Comparison of ENCODE assay signal across 24 mouse cellular contexts in genomic region chr17:80183615-80184014, GRCm38 (mm10). TPM values are rescaled to one million over a fixed set of nuclear protein-coding genes. Genes with fewer than 3 reads are reported as not detected.
DNase-seq lines count a peak whose midpoint lies in the region; ATAC-seq and TF ChIP-seq lines count a peak whose summit lies in the region.
"Had no signal": no experiment of that assay in that cellular context is flagged by ENCODE, and none has a peak within 500 bp of the region (broad histone marks: within the 10 kb centered on the region; RNA-seq: fewer than 3 reads in every experiment).

No protein-coding gene starts in this region.

- no peaks in the 10 kb centered on the region for H3K27me3 ChIP-seq in midbrain, embryonic 11.5 days (ENCODE audit: control insufficient read depth, insufficient read depth, low read length)
- H3K27me3 ChIP-seq in midbrain, embryonic 14.5 days (ENCODE audit: control insufficient read depth, insufficient read depth, low read length) = no peaks in the 10 kb centered on the region
- no peaks in the 10 kb centered on the region for H3K27me3 ChIP-seq in CH12.LX (replicated peaks)
- H3K27me3 ChIP-seq: embryonic facial prominence, embryonic 13.5 days; forebrain, embryonic 12.5 days; forebrain, embryonic 15.5 days; hindbrain, embryonic 13.5 days; intestine, embryonic 15.5 days had no signal

- H3K9me3 ChIP-seq in midbrain, embryonic 11.5 days (ENCODE audit: control insufficient read depth, low read length) = no peaks in the 10 kb centered on the region
- H3K9me3 ChIP-seq in midbrain, embryonic 14.5 days (ENCODE audit: control insufficient read depth, low read length) = no peaks in the 10 kb centered on the region
- peaks cover 7% of the 10 kb centered on the region for H3K9me3 ChIP-seq in CH12.LX (replicated peaks; ENCODE audit: low read length)
- H3K9me3 ChIP-seq: forebrain, embryonic 12.5 days; forebrain, embryonic 15.5 days; hindbrain, embryonic 10.5 days; hindbrain, embryonic 13.5 days; intestine, embryonic 15.5 days had no signal

- no peak overlapping the region for H3K27ac ChIP-seq in midbrain, embryonic 11.5 days (ENCODE audit: low read depth, low read length)
- no peak overlapping the region for H3K27ac ChIP-seq in midbrain, embryonic 14.5 days (replicated peaks; ENCODE audit: low read depth, low read length)
- no peak overlapping the region for H3K27ac ChIP-seq in CH12.LX (ENCODE audit: insufficient read depth, low read depth)
- H3K27ac ChIP-seq: embryonic facial prominence, embryonic 13.5 days; forebrain, embryonic 12.5 days; forebrain, embryonic 15.5 days; hindbrain, embryonic 10.5 days; hindbrain, embryonic 13.5 days; intestine, embryonic 15.5 days had no signal

- no peak overlapping the region for H3K9ac ChIP-seq in midbrain, embryonic 11.5 days (ENCODE audit: low read length)
- no peak overlapping the region for H3K9ac ChIP-seq in midbrain, embryonic 14.5 days (replicated peaks; ENCODE audit: low read length)
- H3K9ac ChIP-seq in CH12.LX (ENCODE audit: insufficient read depth, low read depth) = no peak overlapping the region
- H3K9ac ChIP-seq: embryonic facial prominence, embryonic 13.5 days; forebrain, embryonic 12.5 days; forebrain, embryonic 15.5 days; hindbrain, embryonic 13.5 days; intestine, embryonic 15.5 days had no signal

- H3K4me1 ChIP-seq in midbrain, embryonic 11.5 days (ENCODE audit: control insufficient read depth, insufficient read depth, low read length) = no peaks in the 10 kb centered on the region
- no peaks in the 10 kb centered on the region for H3K4me1 ChIP-seq in midbrain, embryonic 14.5 days (ENCODE audit: control insufficient read depth, insufficient read depth, low read length)
- peaks cover 10 to 23% of the 10 kb centered on the region in 2 experiments for H3K4me1 ChIP-seq in CH12.LX (ENCODE audit: control insufficient read depth in 1 of 2, insufficient read depth in 2 of 2)
- H3K4me1 ChIP-seq: embryonic facial prominence, embryonic 13.5 days; forebrain, embryonic 12.5 days; forebrain, embryonic 15.5 days; hindbrain, embryonic 13.5 days; intestine, embryonic 15.5 days had no signal

- DNase-seq in midbrain, embryonic 11.5 days (ENCODE audit: low spot score, missing footprints) = peak; percentile 79
- DNase-seq in midbrain, embryonic 14.5 days = no peak
- no peak for DNase-seq in CH12.LX (ENCODE audit: extremely low read depth)
- no peak for DNase-seq in kidney, adult 9 months
- DNase-seq: adrenal gland, adult 8-10 months; adrenal gland, postnatal 25 days; cerebellum, adult 11-12 months; cerebellum, adult 8-10 months; cerebellum, postnatal 10 days; gastrocnemius, postnatal 25 days had no signal

- no peaks in the 10 kb centered on the region for H3K79me2 ChIP-seq in CH12.LX (replicated peaks; ENCODE audit: control insufficient read depth, extremely low read depth, insufficient read depth, poor library complexity, severe bottlenecking)

- in situ Hi-C loops in CH12.LX (cut with MboI; ENCODE audit: low pct_ligation_motif_present, low pct_unique_long_range_greater_than_20kb, low sequenced_read_pairs) = loop anchor here (10.0 to 25.0 kb wide), 3 partner anchors 139 to 471 kb away; partner anchors contain the start of genes Atl2 and Cyp1b1

- H3K4me3 ChIP-seq in midbrain, embryonic 11.5 days (ENCODE audit: low read depth, low read length) = no peak overlapping the region
- no peak overlapping the region for H3K4me3 ChIP-seq in midbrain, embryonic 14.5 days (replicated peaks; ENCODE audit: low read depth, low read length)
- H3K4me3 ChIP-seq in CH12.LX (replicated peaks in 1 of 3; ENCODE audit: low read depth in 2 of 3, low read length in 2 of 3, poor library complexity in 1 of 3) = no peak overlapping the region
- H3K4me3 ChIP-seq: embryonic facial prominence, embryonic 13.5 days; erythroblast, embryonic 14.5 days; forebrain, embryonic 12.5 days; forebrain, embryonic 15.5 days; hindbrain, embryonic 10.5 days; hindbrain, embryonic 13.5 days; intestine, embryonic 15.5 days had no signal

- no peak overlapping the region for H3K4me2 ChIP-seq in midbrain, embryonic 11.5 days
- H3K4me2 ChIP-seq in midbrain, embryonic 14.5 days (ENCODE audit: low read length) = no peak overlapping the region
- H3K4me2 ChIP-seq in CH12.LX (ENCODE audit: insufficient read depth, low read depth, poor library complexity, severe bottlenecking) = no peak overlapping the region
- H3K4me2 ChIP-seq: embryonic facial prominence, embryonic 13.5 days; forebrain, embryonic 12.5 days; forebrain, embryonic 15.5 days; heart, embryonic 11.5 days; hindbrain, embryonic 13.5 days; intestine, embryonic 15.5 days had no signal

- H3K36me3 ChIP-seq in midbrain, embryonic 11.5 days (ENCODE audit: control insufficient read depth, insufficient read depth, low read length) = no peaks in the 10 kb centered on the region
- H3K36me3 ChIP-seq in midbrain, embryonic 14.5 days (ENCODE audit: control insufficient read depth, insufficient read depth, low read length) = no peaks in the 10 kb centered on the region
- no peaks in the 10 kb centered on the region for H3K36me3 ChIP-seq in CH12.LX (replicated peaks in 1 of 2; ENCODE audit: control insufficient read depth in 1 of 2, insufficient read depth in 1 of 2, low read length in 1 of 2)
- H3K36me3 ChIP-seq: embryonic facial prominence, embryonic 13.5 days; forebrain, embryonic 12.5 days; forebrain, embryonic 15.5 days; hindbrain, embryonic 10.5 days; hindbrain, embryonic 13.5 days; intestine, embryonic 15.5 days had no signal

- no peak for TF ChIP-seq RAD21 in CH12.LX (IDR thresholded peaks at IDR 0.05; ENCODE audit: low read depth, low read length)

- no peak for TF ChIP-seq POLR2A in CH12.LX (IDR thresholded peaks at IDR 0.05; ENCODE audit: low read depth, low read length)

- dilution Hi-C loops in CH12.LX (cut with MboI; ENCODE audit: extremely low pct_ligation_motif_present, extremely low pct_unique_long_range_greater_than_20kb, low sequenced_read_pairs) = no loop called here

- TF ChIP-seq CTCF in CH12.LX (conservative IDR thresholded peaks at IDR 0.05 in 1 of 2, IDR thresholded peaks at IDR 0.05 in 1 of 2; ENCODE audit: low read depth in 2 of 2, low read length in 2 of 2) = no peak

- peak; percentile 21; the same call in 1 of the 2 replicates for TF ChIP-seq EP300 in CH12.LX (IDR thresholded peaks at IDR 0.05; ENCODE audit: low read length)

- 84% methylated on average over 10 of the region's 10 CpGs for WGBS in midbrain, embryonic 11.5 days
- 84% methylated on average over 10 of the region's 10 CpGs for WGBS in midbrain, embryonic 14.5 days

- no peak for ATAC-seq in midbrain, embryonic 11.5 days (ENCODE audit: low FRiP score)
- no peak for ATAC-seq in midbrain, embryonic 14.5 days (ENCODE audit: low FRiP score, low TSS enrichment)
- peak; percentile 33 for ATAC-seq in megakaryocyte, adult 5-6 weeks (ENCODE audit: poor library complexity, severe bottlenecking)
- ATAC-seq in megakaryocyte progenitor cell, adult 5-6 weeks (replicated peaks; ENCODE audit: poor library complexity) = no peak; the same call in 1 of the 2 replicates
- ATAC-seq: activated CD4-positive, CD25-positive, alpha-beta regulatory T cell, adult 4 months; CD4-positive, CD25-positive, alpha-beta regulatory T cell, adult 4 months; forebrain, embryonic 15.5 days; hindbrain, embryonic 16.5 days; intestine, embryonic 15.5 days had no signal

TF ChIP-seq in CH12.LX, 34 proteins besides CTCF, POLR2A, EP300 and RAD21 (continues in another document):
- TF ChIP-seq SIN3A (IDR thresholded peaks at IDR 0.05; ENCODE audit: low read length) = no peak
- TF ChIP-seq CHD2 (IDR thresholded peaks at IDR 0.05; ENCODE audit: low read length) = no peak

RNA-seq across cellular contexts. Expression of gene Srsf7, which starts 23.5 kb away (rescaled TPM):
- 835 and 887 TPM in 2 replicates for polyA plus RNA-seq in midbrain, embryonic 11.5 days (2014; fragmentation: Nextera tagmentation; extraction: Ambion mirVana)
- 459 and 531 TPM in 2 replicates for polyA plus RNA-seq in midbrain, embryonic 14.5 days (2014; fragmentation: Nextera tagmentation; extraction: Ambion mirVana)
- total RNA-seq in CH12.LX (2012; rRNA removed) (268 and 366 TPM in 2 replicates), CH12.LX (2014; rRNA removed) (442 and 482 TPM in 2 replicates)
- 383 and 398 TPM in 2 replicates for polyA plus RNA-seq in CH12.LX (2012; ENCODE audit: insufficient read length, low read depth)
- 288 and 324 TPM in 2 replicates for total RNA-seq in megakaryocyte, adult 5-6 weeks (2015)
- total RNA-seq in megakaryocyte, adult 5-6 weeks (2017) = 271 and 290 TPM in 2 replicates
- 538 and 545 TPM in 2 replicates for total RNA-seq in megakaryocyte progenitor cell, adult 5-6 weeks (2015)
- 490 and 575 TPM in 2 replicates for total RNA-seq in megakaryocyte progenitor cell, adult 5-6 weeks (2017)

RNA-seq across cellular contexts. Expression of gene Ttc39d, which starts 23.6 kb away (rescaled TPM):
- polyA plus RNA-seq in midbrain, embryonic 11.5 days (2014; fragmentation: Nextera tagmentation; extraction: Ambion mirVana) = 0.08 TPM in 1 of 2 replicates, not detected in the other
- polyA plus RNA-seq in midbrain, embryonic 14.5 days (2014; fragmentation: Nextera tagmentation; extraction: Ambion mirVana) = 0.11 TPM in 1 of 2 replicates, not detected in the other
- total RNA-seq in CH12.LX (2012; rRNA removed) (0.13 TPM in 1 of 2 replicates, not detected in the other), CH12.LX (2014; rRNA removed) (not detected in 2 replicates)
- polyA plus RNA-seq in CH12.LX (2012; ENCODE audit: insufficient read length, low read depth) = not detected in 2 replicates
- not detected in 2 replicates for total RNA-seq in megakaryocyte, adult 5-6 weeks (2015)
- total RNA-seq in megakaryocyte, adult 5-6 weeks (2017) = 0.15 TPM in 1 of 2 replicates, not detected in the other
- total RNA-seq in megakaryocyte progenitor cell, adult 5-6 weeks (2015) = not detected in 2 replicates
- total RNA-seq in megakaryocyte progenitor cell, adult 5-6 weeks (2017) = not detected in 2 replicates
- total RNA-seq: gastrocnemius, postnatal 25 days; heart, postnatal 25 days had no signal
- polyA plus RNA-seq: activated CD4-positive, CD25-positive, alpha-beta regulatory T cell, adult 4 months; CD4-positive, CD25-positive, alpha-beta regulatory T cell, adult 4 months; embryonic facial prominence, embryonic 13.5 days; erythroblast, embryonic 14.5 days; forebrain, embryonic 15.5 days had no signal

RNA-seq across cellular contexts. Expression of gene Gemin6, which starts 40.6 kb away (rescaled TPM):
- 42.1 and 42.2 TPM in 2 replicates for polyA plus RNA-seq in midbrain, embryonic 11.5 days (2014; fragmentation: Nextera tagmentation; extraction: Ambion mirVana)
- 19.4 and 20.8 TPM in 2 replicates for polyA plus RNA-seq in midbrain, embryonic 14.5 days (2014; fragmentation: Nextera tagmentation; extraction: Ambion mirVana)
- total RNA-seq in CH12.LX (2012; rRNA removed) (65.6 and 85.9 TPM in 2 replicates), CH12.LX (2014; rRNA removed) (120 and 143 TPM in 2 replicates)
- polyA plus RNA-seq in CH12.LX (2012; ENCODE audit: insufficient read length, low read depth) = 63.4 and 66.0 TPM in 2 replicates
- total RNA-seq in megakaryocyte, adult 5-6 weeks (2015) = 13.7 and 21.6 TPM in 2 replicates
- total RNA-seq in megakaryocyte, adult 5-6 weeks (2017) = 13.4 and 16.2 TPM in 2 replicates
- 44.5 and 47.4 TPM in 2 replicates for total RNA-seq in megakaryocyte progenitor cell, adult 5-6 weeks (2015)
- total RNA-seq in megakaryocyte progenitor cell, adult 5-6 weeks (2017) = 44.8 and 51.5 TPM in 2 replicates
- polyA plus RNA-seq: erythroblast, embryonic 14.5 days had no signal

RNA-seq across cellular contexts. Expression of gene Galm, which starts 56.3 kb away (rescaled TPM):
- 7.1 and 7.6 TPM in 2 replicates for polyA plus RNA-seq in midbrain, embryonic 11.5 days (2014; fragmentation: Nextera tagmentation; extraction: Ambion mirVana)
- polyA plus RNA-seq in midbrain, embryonic 14.5 days (2014; fragmentation: Nextera tagmentation; extraction: Ambion mirVana) = 0.63 and 1.6 TPM in 2 replicates
- not detected in 2 replicates for total RNA-seq in CH12.LX (2012; rRNA removed)
- 0.09 TPM in 1 of 2 replicates, not detected in the other for total RNA-seq in CH12.LX (2014; rRNA removed)
- not detected in 2 replicates for polyA plus RNA-seq in CH12.LX (2012; ENCODE audit: insufficient read length, low read depth)
- total RNA-seq in megakaryocyte, adult 5-6 weeks (2015) = 6.3 and 8.2 TPM in 2 replicates
- 3.0 and 5.1 TPM in 2 replicates for total RNA-seq in megakaryocyte, adult 5-6 weeks (2017)
- 5.9 and 7.6 TPM in 2 replicates for total RNA-seq in megakaryocyte progenitor cell, adult 5-6 weeks (2015)
- total RNA-seq in megakaryocyte progenitor cell, adult 5-6 weeks (2017) = 4.5 and 6.7 TPM in 2 replicates
- polyA plus RNA-seq: erythroblast, embryonic 14.5 days had no signal
